Mouse (Mus musculus) cerebellum, adult 9-10 months (tissue): ENCODE data around the gene Bivm.

Experiments used
- DNase-seq: peaks from one replicate; pipeline ENCODE4 v3.0.0; 2022

The Bivm gene

GRCm38 (mm10) chr1:44118239-44119054 lies at the start of gene Bivm, which contains the start of gene Kdelc1:
Gene Bivm, plus strand, starts transcription at chr1:44118957.
Gene Kdelc1, minus strand, starts transcription at chr1:44118808.
- DNase-seq, result peak; percentile 95

GRCm38 (mm10) chr1:44101448-44102225 lies 17.1 kb upstream of the Bivm start:
- DNase-seq, result peak; percentile 65

- DNase-seq, result peak; percentile 89
These were observed 16.5 kb upstream of the Bivm start, which contains the start of gene Tex30 for GRCm38 (mm10) chr1:44102259-44102717. Gene Tex30, minus strand, starts transcription at chr1:44102441.

- DNase-seq, result peak; percentile 45
These were observed 15.8 kb upstream of the Bivm start for GRCm38 (mm10) chr1:44102939-44103338.

GRCm38 (mm10) chr1:44117571-44117970 lies 1.2 kb upstream of the Bivm start:
- DNase-seq, result peak; percentile 22

GRCm38 (mm10) chr1:44119201-44120073 lies 680 bp downstream of the Bivm start:
- DNase-seq, result peak; percentile 85

GRCm38 (mm10) chr1:44120074-44120406 lies 1.3 kb downstream of the Bivm start:
- no peak for DNase-seq

- no peak for DNase-seq
These were observed 3.5 kb downstream of the Bivm start for GRCm38 (mm10) chr1:44122256-44122655.

- DNase-seq, result no peak
These were observed 6.8 kb downstream of the Bivm start for GRCm38 (mm10) chr1:44125590-44125989.

- DNase-seq, result no peak
These were observed 11.3 kb downstream of the Bivm start for GRCm38 (mm10) chr1:44129929-44130581.

GRCm38 (mm10) chr1:44140232-44140631 lies 21.5 kb downstream of the Bivm start:
- no peak for DNase-seq

GRCm38 (mm10) chr1:44142747-44143146 lies 24.0 kb downstream of the Bivm start:
- DNase-seq, result no peak

GRCm38 (mm10) chr1:44147563-44148381 lies 29.0 kb downstream of the Bivm start, which contains the start of gene Ercc5:
Gene Ercc5, plus strand, starts transcription at chr1:44147744.
- DNase-seq, result peak; percentile 84

- no peak for DNase-seq
These were observed 29.9 kb downstream of the Bivm start for GRCm38 (mm10) chr1:44148706-44149105.

GRCm38 (mm10) chr1:44155287-44155686 lies 36.5 kb downstream of the Bivm start:
- DNase-seq, result peak; percentile 18

GRCm38 (mm10) chr1:44158317-44158716 lies 39.6 kb downstream of the Bivm start:
- DNase-seq, result no peak

GRCm38 (mm10) chr1:44161818-44162217 lies 43.1 kb downstream of the Bivm start:
- no peak for DNase-seq

- DNase-seq, result no peak
These were observed 43.6 kb downstream of the Bivm start for GRCm38 (mm10) chr1:44162389-44162788.

- no peak for DNase-seq
These were observed 49.2 kb downstream of the Bivm start for GRCm38 (mm10) chr1:44167859-44168383.

- DNase-seq, result no peak
These were observed 53.9 kb downstream of the Bivm start for GRCm38 (mm10) chr1:44172656-44173055.

GRCm38 (mm10) chr1:44173903-44174302 lies 55.1 kb downstream of the Bivm start:
- no peak for DNase-seq
